ENCODE assay signal across 31 mouse cellular contexts in genomic region chr13:58965826-58966225, GRCm38 (mm10).
DNase-seq lines count a peak whose midpoint lies in the region; ATAC-seq lines count a peak whose summit lies in the region.
"Had no signal": no experiment of that assay in that cellular context is flagged by ENCODE, and none has a peak within 500 bp of the region (broad histone marks: within the 10 kb centered on the region; RNA-seq: fewer than 3 reads in every experiment).

No protein-coding gene starts in this region.

- H3K9me3 ChIP-seq in hindbrain, embryonic 13.5 days, result no peaks in the 10 kb centered on the region
- no peaks in the 10 kb centered on the region for H3K9me3 ChIP-seq in hindbrain, embryonic 12.5 days (replicated peaks)
- H3K9me3 ChIP-seq in midbrain, embryonic 15.5 days, result no peaks in the 10 kb centered on the region
- no peaks in the 10 kb centered on the region for H3K9me3 ChIP-seq in midbrain, embryonic 10.5 days (replicated peaks)
- H3K9me3 ChIP-seq in forebrain, embryonic 11.5 days (ENCODE audit: control insufficient read depth, low read length), result no peaks in the 10 kb centered on the region
- H3K9me3 ChIP-seq in forebrain, embryonic 16.5 days (ENCODE audit: control insufficient read depth, low read length), result no peaks in the 10 kb centered on the region
- H3K9me3 ChIP-seq: embryonic facial prominence, embryonic 13.5 days; limb, embryonic 10.5 days; limb, embryonic 15.5 days; liver, embryonic 13.5 days had no signal

- no peak overlapping the region for H3K9ac ChIP-seq in hindbrain, embryonic 13.5 days
- H3K9ac ChIP-seq in hindbrain, embryonic 12.5 days, result no peak overlapping the region
- H3K9ac ChIP-seq in midbrain, embryonic 15.5 days, result no peak overlapping the region
- no peak overlapping the region for H3K9ac ChIP-seq in forebrain, embryonic 11.5 days (ENCODE audit: low read length)
- H3K9ac ChIP-seq in forebrain, embryonic 16.5 days (replicated peaks; ENCODE audit: low read depth, low read length), result no peak overlapping the region
- H3K9ac ChIP-seq: embryonic facial prominence, embryonic 13.5 days; limb, embryonic 15.5 days; liver, embryonic 13.5 days had no signal

- DNase-seq in midbrain, embryonic 10.5 days (ENCODE audit: low spot score), result no peak
- no peak for DNase-seq in forebrain, embryonic 11.5 days (ENCODE audit: low spot score)
- DNase-seq in kidney, adult 18-20 months, result no peak
- DNase-seq in right cerebral cortex, postnatal 4 days, result no peak
- DNase-seq: adrenal gland, postnatal 25 days; cerebellum, adult 11-12 months; embryo, embryonic 11 days; gastrocnemius, postnatal 25 days; heart, adult 18-20 months; heart, postnatal 4 days; kidney, adult 2 months; kidney, postnatal 4 days; layer of hippocampus, adult 9-11 months; liver, embryonic 13.5 days; lung, adult 18-20 months; lung, postnatal 4 days; right cerebral cortex, postnatal 25 days; spleen, adult 18-20 months; thymus, postnatal 14 days had no signal

- peaks cover 39% of the 10 kb centered on the region for H3K4me1 ChIP-seq in hindbrain, embryonic 13.5 days (replicated peaks)
- H3K4me1 ChIP-seq in hindbrain, embryonic 12.5 days, result peaks cover 15% of the 10 kb centered on the region; the same call in 1 of the 2 replicates
- H3K4me1 ChIP-seq in midbrain, embryonic 15.5 days, result peaks cover 30% of the 10 kb centered on the region
- peaks cover 15% of the 10 kb centered on the region for H3K4me1 ChIP-seq in midbrain, embryonic 10.5 days
- H3K4me1 ChIP-seq in forebrain, embryonic 11.5 days (replicated peaks; ENCODE audit: control insufficient read depth, insufficient read depth, low read length), result peaks cover 7% of the 10 kb centered on the region
- peaks cover 22% of the 10 kb centered on the region for H3K4me1 ChIP-seq in forebrain, embryonic 16.5 days (replicated peaks; ENCODE audit: control insufficient read depth, insufficient read depth, low read length)
- H3K4me1 ChIP-seq: embryonic facial prominence, embryonic 13.5 days; liver, embryonic 13.5 days; megakaryocyte, embryonic 14.5 days had no signal

- no peak overlapping the region for H3K4me3 ChIP-seq in hindbrain, embryonic 13.5 days
- no peak overlapping the region for H3K4me3 ChIP-seq in hindbrain, embryonic 12.5 days
- H3K4me3 ChIP-seq in midbrain, embryonic 15.5 days, result no peak overlapping the region
- H3K4me3 ChIP-seq in midbrain, embryonic 10.5 days, result no peak overlapping the region
- no peak overlapping the region for H3K4me3 ChIP-seq in forebrain, embryonic 11.5 days (ENCODE audit: low read depth, low read length)
- H3K4me3 ChIP-seq in forebrain, embryonic 16.5 days (replicated peaks; ENCODE audit: low read length), result no peak overlapping the region
- H3K4me3 ChIP-seq: embryonic facial prominence, embryonic 13.5 days; limb, embryonic 10.5 days; limb, embryonic 15.5 days; liver, embryonic 13.5 days; megakaryocyte, embryonic 14.5 days had no signal

- peak overlapping the region; percentile 86 for H3K27ac ChIP-seq in hindbrain, embryonic 13.5 days
- H3K27ac ChIP-seq in hindbrain, embryonic 12.5 days, result no peak overlapping the region
- peak overlapping the region; percentile 80 for H3K27ac ChIP-seq in midbrain, embryonic 15.5 days
- H3K27ac ChIP-seq in midbrain, embryonic 10.5 days (replicated peaks), result no peak overlapping the region
- H3K27ac ChIP-seq in forebrain, embryonic 11.5 days (ENCODE audit: low read depth, low read length), result 0 out of 2 replicates have a peak overlapping the region, but pooled peaks have one; percentile 77
- peak overlapping the region; percentile 21; the same call in 1 of the 2 replicates for H3K27ac ChIP-seq in forebrain, embryonic 16.5 days (ENCODE audit: low read length)
- H3K27ac ChIP-seq: embryonic facial prominence, embryonic 13.5 days; kidney, postnatal 0 days; limb, embryonic 10.5 days; limb, embryonic 15.5 days; liver, embryonic 13.5 days had no signal

- no peaks in the 10 kb centered on the region for H3K36me3 ChIP-seq in hindbrain, embryonic 13.5 days
- H3K36me3 ChIP-seq in hindbrain, embryonic 12.5 days, result no peaks in the 10 kb centered on the region
- H3K36me3 ChIP-seq in midbrain, embryonic 15.5 days (replicated peaks), result no peaks in the 10 kb centered on the region
- no peaks in the 10 kb centered on the region for H3K36me3 ChIP-seq in midbrain, embryonic 10.5 days
- H3K36me3 ChIP-seq in forebrain, embryonic 11.5 days (ENCODE audit: control insufficient read depth, insufficient read depth, low read length), result no peaks in the 10 kb centered on the region
- H3K36me3 ChIP-seq in forebrain, embryonic 16.5 days (ENCODE audit: control insufficient read depth, insufficient read depth), result no peaks in the 10 kb centered on the region
- H3K36me3 ChIP-seq: embryonic facial prominence, embryonic 13.5 days; limb, embryonic 10.5 days; limb, embryonic 15.5 days; liver, embryonic 13.5 days had no signal

- ATAC-seq in hindbrain, embryonic 13.5 days (ENCODE audit: low FRiP score), result no peak
- ATAC-seq in hindbrain, embryonic 12.5 days (ENCODE audit: low FRiP score), result no peak
- no peak for ATAC-seq in midbrain, embryonic 15.5 days (replicated peaks)
- no peak for ATAC-seq in forebrain, embryonic 11.5 days (replicated peaks; ENCODE audit: low FRiP score)
- ATAC-seq in forebrain, embryonic 16.5 days, result no peak
- ATAC-seq: lung, postnatal 0 days; Patski had no signal

- H3K4me2 ChIP-seq in hindbrain, embryonic 13.5 days, result no peak overlapping the region
- no peak overlapping the region for H3K4me2 ChIP-seq in hindbrain, embryonic 12.5 days (replicated peaks)
- no peak overlapping the region for H3K4me2 ChIP-seq in midbrain, embryonic 15.5 days
- H3K4me2 ChIP-seq in forebrain, embryonic 11.5 days (ENCODE audit: low read depth, low read length, severe bottlenecking), result no peak overlapping the region
- no peak overlapping the region for H3K4me2 ChIP-seq in forebrain, embryonic 16.5 days (ENCODE audit: low read length)
- H3K4me2 ChIP-seq: embryonic facial prominence, embryonic 13.5 days; heart, embryonic 11.5 days; limb, embryonic 15.5 days; liver, embryonic 13.5 days had no signal

- WGBS in hindbrain, embryonic 13.5 days, result 96% methylated on average over 3 of the region's 3 CpGs
- 98% methylated on average over 3 of the region's 3 CpGs for WGBS in hindbrain, embryonic 12.5 days
- WGBS in midbrain, embryonic 15.5 days, result 91% methylated on average over 3 of the region's 3 CpGs
- 95% methylated on average over 3 of the region's 3 CpGs for WGBS in midbrain, embryonic 10.5 days
- WGBS in forebrain, embryonic 11.5 days, result 79% methylated on average over 3 of the region's 3 CpGs
- 91% methylated on average over 3 of the region's 3 CpGs for WGBS in forebrain, embryonic 16.5 days

- H3K27me3 ChIP-seq in hindbrain, embryonic 13.5 days, result no peaks in the 10 kb centered on the region
- no peaks in the 10 kb centered on the region for H3K27me3 ChIP-seq in hindbrain, embryonic 12.5 days
- no peaks in the 10 kb centered on the region for H3K27me3 ChIP-seq in midbrain, embryonic 15.5 days (replicated peaks)
- no peaks in the 10 kb centered on the region for H3K27me3 ChIP-seq in midbrain, embryonic 10.5 days (ENCODE audit: low read depth, poor library complexity, severe bottlenecking)
- H3K27me3 ChIP-seq in forebrain, embryonic 11.5 days (ENCODE audit: control insufficient read depth, insufficient read depth, low read length), result no peaks in the 10 kb centered on the region
- H3K27me3 ChIP-seq in forebrain, embryonic 16.5 days (replicated peaks; ENCODE audit: control insufficient read depth, insufficient read depth, low read length), result no peaks in the 10 kb centered on the region
- H3K27me3 ChIP-seq: embryonic facial prominence, embryonic 13.5 days; limb, embryonic 15.5 days; liver, embryonic 13.5 days; megakaryocyte, embryonic 14.5 days had no signal

Comparison
In these comparisons a context has a peak if more than half of its experiments do, and no peak if none do; other contexts are left out.
1. H3K27ac ChIP-seq: peak in hindbrain, embryonic 13.5 days (single experiment), midbrain, embryonic 15.5 days (single experiment), forebrain, embryonic 11.5 days (single experiment) and forebrain, embryonic 16.5 days (single experiment); none in hindbrain, embryonic 12.5 days (single experiment) and midbrain, embryonic 10.5 days (single experiment).